ENCODE assay signal across 27 mouse cellular contexts in the genomic region with DNA sequence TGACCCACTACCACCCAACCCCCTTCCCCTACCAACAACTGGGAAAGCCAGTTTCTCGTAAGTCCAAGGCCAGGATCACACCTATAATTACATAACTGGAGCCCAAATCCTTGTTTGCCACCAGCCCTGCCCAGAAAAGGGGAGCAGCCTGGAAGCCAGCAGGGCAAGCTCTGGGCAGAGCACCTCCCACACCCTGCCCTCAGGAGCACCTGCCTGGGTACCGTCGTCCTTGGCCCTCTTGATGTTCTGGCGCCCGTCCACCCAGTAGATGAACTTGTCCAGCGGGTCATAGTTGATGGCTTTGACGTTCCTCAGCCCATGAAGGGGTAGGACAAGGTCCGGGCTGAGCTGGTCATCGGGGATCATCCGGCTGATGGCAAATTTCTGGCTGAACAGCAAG. TPM values are rescaled to one million over a fixed set of nuclear protein-coding genes. Genes with fewer than 3 reads are reported as not detected.
DNase-seq lines count a peak whose midpoint lies in the region; ATAC-seq lines count a peak whose summit lies in the region.
"Had no signal": no experiment of that assay in that cellular context is flagged by ENCODE, and none has a peak within 500 bp of the region (broad histone marks: within the 10 kb centered on the region; RNA-seq: fewer than 3 reads in every experiment).

No protein-coding gene starts in this region.

- 74% methylated on average over 10 of the region's 10 CpGs for WGBS in kidney, embryonic 15.5 days

- H3K36me3 ChIP-seq in kidney, embryonic 15.5 days, result peaks cover 87% of the 10 kb centered on the region

- no peaks in the 10 kb centered on the region for H3K9me3 ChIP-seq in kidney, embryonic 15.5 days (replicated peaks)
- H3K9me3 ChIP-seq: forebrain, embryonic 10.5 days; heart, embryonic 12.5 days; hindbrain, embryonic 10.5 days; intestine, embryonic 15.5 days; limb, embryonic 10.5 days; midbrain, embryonic 10.5 days; neural tube, embryonic 15.5 days had no signal

- no peak overlapping the region for H3K4me3 ChIP-seq in kidney, embryonic 15.5 days (replicated peaks)
- H3K4me3 ChIP-seq: forebrain, embryonic 10.5 days; heart, embryonic 12.5 days; hindbrain, embryonic 10.5 days; intestine, embryonic 15.5 days; limb, embryonic 10.5 days; midbrain, embryonic 10.5 days; neural tube, embryonic 15.5 days had no signal

- no peak overlapping the region for H3K4me2 ChIP-seq in kidney, embryonic 15.5 days
- H3K4me2 ChIP-seq: heart, embryonic 12.5 days; intestine, embryonic 15.5 days; neural tube, embryonic 15.5 days had no signal

- no peaks in the 10 kb centered on the region for H3K4me1 ChIP-seq in kidney, embryonic 15.5 days
- H3K4me1 ChIP-seq: forebrain, embryonic 10.5 days; hindbrain, embryonic 10.5 days; limb, embryonic 10.5 days; midbrain, embryonic 10.5 days; neural tube, embryonic 15.5 days had no signal

- no peak for ATAC-seq in kidney, embryonic 15.5 days (replicated peaks; ENCODE audit: low FRiP score)
- ATAC-seq: activated CD4-positive, CD25-positive, alpha-beta regulatory T cell, adult 4 months; forebrain, postnatal 0 days; hindbrain, embryonic 16.5 days; intestine, embryonic 15.5 days had no signal

- H3K27ac ChIP-seq in kidney, embryonic 15.5 days, result no peak overlapping the region
- H3K27ac ChIP-seq: forebrain, embryonic 10.5 days; hindbrain, embryonic 10.5 days; intestine, embryonic 15.5 days; limb, embryonic 10.5 days; midbrain, embryonic 10.5 days; neural tube, embryonic 15.5 days had no signal

- H3K27me3 ChIP-seq in kidney, embryonic 15.5 days, result no peaks in the 10 kb centered on the region
- H3K27me3 ChIP-seq: heart, embryonic 12.5 days; intestine, embryonic 15.5 days; neural tube, embryonic 15.5 days had no signal

- no peak overlapping the region for H3K9ac ChIP-seq in kidney, embryonic 15.5 days
- H3K9ac ChIP-seq: forebrain, postnatal 0 days; heart, embryonic 12.5 days; intestine, embryonic 15.5 days; neural tube, embryonic 15.5 days had no signal

- DNase-seq in kidney, postnatal 10 days, result peak; percentile 24
- DNase-seq in urinary bladder, adult 2 months (ENCODE audit: low spot score), result peak; percentile 20
- DNase-seq in urinary bladder, postnatal 4 days (ENCODE audit: low spot score in 2 of 2), result no peak
- peak; percentile 41 for DNase-seq in lung, postnatal 25 days (ENCODE audit: low spot score)
- DNase-seq in adrenal gland, postnatal 4 days (ENCODE audit: low spot score in 2 of 2), result no peak
- DNase-seq in MN1 (ENCODE audit: low spot score), result no peak
- DNase-seq: adrenal gland, postnatal 10 days; cerebellum, adult 8-10 months; forebrain, postnatal 0 days; gastrocnemius, postnatal 14 days; heart, adult 18-20 months; heart, postnatal 10 days; liver; right cerebral cortex, adult 18-20 months; right cerebral cortex, postnatal 4 days; thymus, adult 18-20 months; thymus, postnatal 4 days had no signal

RNA-seq across cellular contexts. Expression of a gene that starts 34.3 kb away (rescaled TPM):
- 62.1 and 66.9 TPM in 2 replicates for polyA plus RNA-seq in kidney, embryonic 15.5 days (2015; fragmentation: Nextera tagmentation; extraction: Ambion mirVana)
- 46.7 and 53.7 TPM in 2 replicates for polyA plus RNA-seq in urinary bladder, adult 2 months (2012; rRNA removed)
- 100 to 1,000 TPM; 104 to 114 TPM for total RNA-seq in adrenal gland, postnatal 4 days (2021)

Comparison
In these comparisons a context has a peak if more than half of its experiments do, and no peak if none do; other contexts are left out.
1. DNase-seq: peak in kidney, postnatal 10 days (single experiment), urinary bladder, adult 2 months (single experiment) and lung, postnatal 25 days (single experiment); none in urinary bladder, postnatal 4 days (0 of 2), adrenal gland, postnatal 4 days (0 of 2) and MN1 (single experiment).